Mouse (Mus musculus): ENCODE data around the gene Phgdh. TPM values are rescaled to one million over a fixed set of nuclear protein-coding genes. Genes with fewer than 3 reads are reported as not detected.

Gene Phgdh
- 139 and 162 TPM in 2 replicates for polyA plus RNA-seq (2021; fragmentation: Nextera tagmentation)
- long read RNA-seq, experiment 1, transcript Phgdh-201 (12 exons, 1,893 nt): major isoform, 329 of 362 reads
- long read RNA-seq, experiment 1, partial matches to known transcripts: 19 of 362 reads
- long read RNA-seq, experiment 1, other reads (novel, unspliced or antisense): 14 of 362 reads
- long read RNA-seq, experiment 2, transcript Phgdh-201 (12 exons, 1,893 nt): major isoform, 605 of 631 reads
- long read RNA-seq, experiment 2, partial matches to known transcripts: 15 of 631 reads
- long read RNA-seq, experiment 2, other reads (novel, unspliced or antisense): 11 of 631 reads

DNA sequence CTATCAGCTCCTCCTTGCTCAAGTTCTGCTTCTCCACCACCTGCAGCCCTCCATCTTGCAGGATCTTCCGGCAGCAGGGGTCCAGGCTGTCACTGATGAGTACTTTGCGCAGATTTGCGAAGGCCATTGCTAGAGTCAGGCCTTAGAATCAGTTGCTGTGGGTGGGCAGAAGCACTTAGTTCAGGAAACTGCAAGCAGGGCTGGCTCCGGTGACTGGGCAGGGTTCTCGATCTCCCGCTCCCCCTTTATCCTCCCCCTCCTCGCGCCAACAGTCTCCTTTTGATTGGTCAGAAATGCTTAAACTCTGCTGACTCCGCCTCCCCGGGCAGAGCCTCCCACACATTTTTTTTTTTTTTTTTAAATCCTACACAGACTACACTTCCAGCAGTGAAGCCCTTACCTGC is at the start of gene Phgdh:
Gene Phgdh, minus strand, starts transcription at position 285 of the 404 bp plus-strand sequence.

GRCm38 (mm10) chr3:98382246-98382939 is 42.6 kb upstream of the Phgdh start, which contains the start of gene Zfp697:
Zfp697 (plus strand) TSS chr3:98382461.

GRCm38 (mm10) chr3:98280204-98280932 is 59.4 kb downstream of the Phgdh start, which contains the start of gene Hmgcs2:
Hmgcs2 (plus strand) TSS chr3:98280435.

Other genes starting within 250 kb of the Phgdh start
- not detected in 2 replicates for gene Adam30, start 179.4 kb downstream of the Phgdh start, polyA plus RNA-seq (2021; fragmentation: Nextera tagmentation)
- gene Reg4, start 117.8 kb downstream of the Phgdh start, polyA plus RNA-seq (2021; fragmentation: Nextera tagmentation): not detected in 2 replicates
- 5.4 and 6.3 TPM in 2 replicates for gene Hmgcs2, start 59.6 kb downstream of the Phgdh start, polyA plus RNA-seq (2021; fragmentation: Nextera tagmentation)
- 7.5 and 8.6 TPM in 2 replicates for gene Zfp697, start 42.5 kb upstream of the Phgdh start, polyA plus RNA-seq (2021; fragmentation: Nextera tagmentation)
- not detected in 2 replicates for gene Gm4450, start 117.1 kb upstream of the Phgdh start, polyA plus RNA-seq (2021; fragmentation: Nextera tagmentation)
- gene Hsd3b4, start 170.5 kb upstream of the Phgdh start, polyA plus RNA-seq (2021; fragmentation: Nextera tagmentation): not detected in 2 replicates
- gene Gm10681, start 248.8 kb upstream of the Phgdh start, polyA plus RNA-seq (2021; fragmentation: Nextera tagmentation): not detected in 2 replicates

Measured in layer of hippocampus, adult 6 months (tissue).